ENCODE assay signal across 21 mouse cellular contexts in the genomic region with DNA sequence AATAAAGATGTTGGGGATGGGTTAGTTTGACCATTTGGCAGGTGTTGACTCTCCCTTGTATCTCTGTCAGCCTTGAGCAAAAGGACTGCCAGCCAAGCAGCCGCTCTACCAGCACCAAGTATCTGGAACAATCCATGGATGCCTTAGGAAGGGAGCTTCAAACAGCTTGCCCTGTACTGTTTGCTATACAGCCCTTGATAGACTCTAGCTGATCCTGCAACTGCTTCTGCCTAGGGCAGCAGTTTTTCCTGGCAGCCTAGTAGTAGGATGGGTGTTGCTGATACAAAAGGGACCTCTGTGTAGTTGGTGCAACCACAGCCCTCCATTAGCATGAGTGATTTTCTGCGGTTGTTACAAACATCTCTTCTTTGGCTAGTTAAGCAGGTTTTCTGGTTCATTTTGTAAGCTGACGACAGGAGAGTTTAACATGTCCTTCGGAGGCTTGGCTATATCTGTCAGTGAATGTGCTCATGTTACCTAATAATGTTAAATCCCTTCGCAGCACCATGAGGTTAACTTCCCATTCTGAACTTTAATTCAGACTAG. TPM values are rescaled to one million over a fixed set of nuclear protein-coding genes. Genes with fewer than 3 reads are reported as not detected.
DNase-seq lines count a peak whose midpoint lies in the region; ATAC-seq and TF ChIP-seq lines count a peak whose summit lies in the region.
"Had no signal": no experiment of that assay in that cellular context is flagged by ENCODE, and none has a peak within 500 bp of the region (broad histone marks: within the 10 kb centered on the region; RNA-seq: fewer than 3 reads in every experiment).

No protein-coding gene starts in this region.

- no peaks in the 10 kb centered on the region for H3K9me3 ChIP-seq in liver, embryonic 13.5 days (replicated peaks)
- no peaks in the 10 kb centered on the region for H3K9me3 ChIP-seq in neural tube, embryonic 15.5 days (replicated peaks)
- H3K9me3 ChIP-seq: heart, embryonic 13.5 days; kidney, embryonic 15.5 days; limb, embryonic 12.5 days; lung, embryonic 15.5 days; neural tube, embryonic 13.5 days had no signal

- WGBS in liver, embryonic 13.5 days (ENCODE audit: insufficient replicate concordance) = 76% methylated on average over 5 of the region's 5 CpGs
- 67% methylated on average over 4 of the region's 5 CpGs for WGBS in macrophage (ENCODE audit: missing documents)
- WGBS in neural tube, embryonic 15.5 days = 81% methylated on average over 5 of the region's 5 CpGs

- H3K9ac ChIP-seq in liver, embryonic 13.5 days = peak overlapping the region; percentile 19; the same call in 1 of the 2 replicates
- no peak overlapping the region; the same call in 1 of the 2 replicates for H3K9ac ChIP-seq in neural tube, embryonic 15.5 days (replicated peaks)

- no peaks in the 10 kb centered on the region for H3K27me3 ChIP-seq in liver, embryonic 13.5 days
- H3K27me3 ChIP-seq in neural tube, embryonic 15.5 days (replicated peaks) = no peaks in the 10 kb centered on the region
- H3K27me3 ChIP-seq: CH12.LX; heart, embryonic 13.5 days; kidney, embryonic 15.5 days; limb, embryonic 12.5 days; lung, embryonic 15.5 days; neural tube, embryonic 13.5 days had no signal

- TF ChIP-seq CTCF in bone marrow macrophage, adult 2 months (IDR thresholded peaks at IDR 0.05; ENCODE audit: low read depth, low read length) = no peak

- ATAC-seq in liver, embryonic 13.5 days (ENCODE audit: low read depth) = no peak
- ATAC-seq in neural tube, embryonic 15.5 days (ENCODE audit: low FRiP score) = no peak
- ATAC-seq: forebrain, embryonic 16.5 days; hindbrain, embryonic 16.5 days; intestine, embryonic 16.5 days had no signal

- peaks cover 22% of the 10 kb centered on the region for H3K79me2 ChIP-seq in macrophage (ENCODE audit: inconsistent target)

- H3K4me3 ChIP-seq in liver, embryonic 13.5 days (replicated peaks) = no peak overlapping the region
- no peak overlapping the region for H3K4me3 ChIP-seq in bone marrow macrophage, adult 2 months (ENCODE audit: insufficient read depth, low read length)
- no peak overlapping the region for H3K4me3 ChIP-seq in macrophage (ENCODE audit: inconsistent target)
- no peak overlapping the region for H3K4me3 ChIP-seq in neural tube, embryonic 15.5 days (replicated peaks)

- peaks cover 42% of the 10 kb centered on the region for H3K4me1 ChIP-seq in liver, embryonic 13.5 days (replicated peaks)
- peaks cover 42% of the 10 kb centered on the region for H3K4me1 ChIP-seq in bone marrow macrophage, adult 2 months (ENCODE audit: control insufficient read depth, insufficient read depth, low read length)
- H3K4me1 ChIP-seq in neural tube, embryonic 15.5 days = peaks cover 23% of the 10 kb centered on the region

- no peak for TF ChIP-seq POLR2A in bone marrow macrophage, adult 2 months (IDR thresholded peaks at IDR 0.05; ENCODE audit: borderline replicate concordance, low read depth, low read length)

- peak; percentile 22 for DNase-seq in cerebellum, adult 9-11 months
- DNase-seq in cerebellum, adult 8-10 months = no peak
- no peak for DNase-seq in liver, embryonic 13.5 days
- no peak for DNase-seq in liver
- DNase-seq: cerebellum, postnatal 36 days; heart, adult 18-20 months; midbrain, embryonic 14.5 days; right cerebral cortex, postnatal 25 days; thymus, postnatal 36 days had no signal

- H3K27ac ChIP-seq in liver, embryonic 13.5 days = no peak overlapping the region
- H3K27ac ChIP-seq in bone marrow macrophage, adult 2 months (ENCODE audit: insufficient read depth, low read depth, low read length) = peak overlapping the region; percentile 54
- H3K27ac ChIP-seq in macrophage = peak overlapping the region; percentile 92
- H3K27ac ChIP-seq in neural tube, embryonic 15.5 days (replicated peaks) = no peak overlapping the region
- H3K27ac ChIP-seq: limb, embryonic 12.5 days; neural tube, embryonic 13.5 days had no signal

- H3K4me2 ChIP-seq in liver, embryonic 13.5 days = no peak overlapping the region
- no peak overlapping the region for H3K4me2 ChIP-seq in neural tube, embryonic 15.5 days

- H3K36me3 ChIP-seq in liver, embryonic 13.5 days = no peaks in the 10 kb centered on the region
- H3K36me3 ChIP-seq in macrophage (ENCODE audit: inconsistent target) = no peaks in the 10 kb centered on the region
- no peaks in the 10 kb centered on the region for H3K36me3 ChIP-seq in neural tube, embryonic 15.5 days
- H3K36me3 ChIP-seq: heart, embryonic 13.5 days; kidney, embryonic 15.5 days; limb, embryonic 12.5 days; lung, embryonic 15.5 days; neural tube, embryonic 13.5 days had no signal

RNA-seq across cellular contexts. Expression of a gene that starts 1.7 kb away (rescaled TPM):
- polyA plus RNA-seq in liver, embryonic 13.5 days (2015; fragmentation: Nextera tagmentation; extraction: Ambion mirVana) = 4.5 and 5.9 TPM in 2 replicates
- polyA plus RNA-seq in bone marrow macrophage, adult 2 months (2012; ENCODE audit: insufficient read depth, insufficient read length, missing spikeins) = 26.6 and 27.5 TPM in 2 replicates
- total RNA-seq in macrophage (2018; cell fraction: chromatin; rRNA removed) = 10 to 100 TPM in 22 of 26 experiments, 1 to 10 TPM in 4; 4.7 to 55.0 (median 31.1) TPM
- 10 to 100 TPM; 19.7 to 37.9 (median 32.2) TPM for total RNA-seq in macrophage (2018; cell fraction: cytosol; rRNA removed)
- 10 to 100 TPM; 16.1 to 78.5 (median 48.6) TPM for total RNA-seq in macrophage (2018; cell fraction: nucleus; rRNA removed)
- 11.1 to 15.2 TPM (median 13.8 TPM) in 3 replicates for polyA plus RNA-seq in macrophage (2018)
- polyA plus RNA-seq in neural tube, embryonic 15.5 days (2015; fragmentation: Nextera tagmentation; extraction: Ambion mirVana) = 34.1 and 38.0 TPM in 2 replicates

Comparison
In these comparisons a context has a peak if more than half of its experiments do, and no peak if none do; other contexts are left out.
1. H3K27ac ChIP-seq: peak in bone marrow macrophage, adult 2 months (single experiment) and macrophage (single experiment); none in liver, embryonic 13.5 days (single experiment) and neural tube, embryonic 15.5 days (single experiment).